Mouse (Mus musculus) neutrophil, adult 5-6 weeks (primary cell): ENCODE measurements around the gene Raph1. TPM values are rescaled to one million over a fixed set of nuclear protein-coding genes. Genes with fewer than 3 reads are reported as not detected.

Experiments used
- ATAC-seq: fragments of 151-379, 151-347 bp; 2 replicates; pipeline ENCODE4 v1.8.0; 2017; ENCODE audit warnings: mild to moderate bottlenecking, moderate TSS enrichment; ENCODE audit not compliant: insufficient number of reproducible peaks, poor library complexity, low FRiP score, severe bottlenecking; ENCODE audit errors: extremely low read depth
- total RNA-seq: library from RNA; stranded (forward); fragments of 200-1000 nt; gene quantifications from 2 replicates; pipeline ENCODE4 v1.2.3, GENCODE M21; 2017

Gene Raph1
- 1.1 and 2.7 TPM in 2 replicates for total RNA-seq

DNA sequence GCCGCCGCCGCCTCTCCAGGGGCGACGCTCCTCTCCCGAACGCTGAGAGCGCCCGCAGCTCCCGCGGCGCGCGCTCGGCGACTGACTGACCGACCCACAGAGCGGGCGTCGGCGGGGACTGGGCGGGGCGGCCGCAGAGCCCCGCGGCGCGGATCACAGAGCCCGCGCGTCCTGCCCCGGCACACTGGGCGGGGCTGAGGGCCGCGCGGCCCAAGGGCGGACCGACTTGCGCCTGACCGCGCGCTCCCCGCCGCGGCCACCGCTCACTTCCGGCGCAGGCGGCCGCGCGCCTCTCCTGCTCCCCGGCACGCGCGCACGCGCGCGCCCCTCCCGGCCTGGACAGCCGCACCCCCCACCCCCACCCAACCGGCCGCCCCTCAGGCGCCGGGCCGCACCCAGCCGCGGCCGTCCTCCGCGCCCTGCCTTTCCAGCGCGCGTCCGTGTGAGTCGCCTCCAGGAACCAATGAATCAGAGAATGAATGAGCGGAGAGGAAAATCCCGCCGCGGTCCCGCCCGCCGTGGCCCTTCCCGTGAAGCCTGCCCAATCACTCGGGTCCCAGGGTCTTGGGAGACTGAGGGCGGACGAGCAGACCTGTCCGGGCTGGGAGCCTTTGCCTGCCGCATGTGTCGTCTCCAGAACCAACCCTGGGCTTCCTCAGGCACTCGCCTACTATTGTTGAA lies at the start of gene Raph1:
Gene Raph1, minus strand, starts transcription at position 474 of the 681 bp plus-strand sequence.
- ATAC-seq, result no peak

DNA sequence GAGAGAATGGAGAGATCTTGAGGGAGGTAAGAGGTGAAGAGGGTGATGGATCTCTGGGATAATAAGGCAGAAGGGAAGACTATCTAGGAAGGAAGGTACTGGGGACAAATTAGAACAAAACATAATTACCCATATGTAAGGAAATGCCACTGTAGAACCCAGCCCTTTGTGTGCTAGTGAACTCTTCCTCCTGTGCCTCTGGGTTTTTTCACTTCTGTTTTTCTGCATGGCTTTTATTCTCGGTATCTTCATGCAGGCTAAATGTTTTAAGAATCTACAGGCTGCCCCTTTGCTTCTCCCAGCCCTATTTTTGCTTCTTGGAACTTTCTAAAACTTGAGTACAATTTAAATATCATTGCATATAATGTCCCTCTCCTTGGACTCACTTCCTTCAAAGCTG lies 48.8 kb upstream of the Raph1 start:
- ATAC-seq, result no peak

DNA sequence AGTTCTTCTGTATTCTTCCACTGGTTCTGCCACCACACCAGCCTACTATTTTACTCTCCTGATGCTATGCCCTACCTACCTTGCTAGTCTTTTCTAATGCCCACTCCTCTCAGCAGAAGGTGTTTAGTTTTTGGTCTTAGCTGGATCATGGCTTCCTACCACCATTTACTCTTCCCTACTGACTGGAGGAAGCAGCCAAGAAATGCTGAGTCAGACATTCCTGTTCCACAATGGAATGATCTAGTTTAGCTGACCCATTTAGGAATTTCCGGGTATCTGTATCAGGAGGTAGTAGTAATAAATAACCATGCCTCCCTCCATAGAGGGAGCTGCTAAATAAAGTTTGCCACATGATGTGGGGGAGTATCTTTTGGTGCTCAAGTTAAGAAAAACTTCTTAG lies 48.0 kb upstream of the Raph1 start:
- no peak for ATAC-seq

DNA sequence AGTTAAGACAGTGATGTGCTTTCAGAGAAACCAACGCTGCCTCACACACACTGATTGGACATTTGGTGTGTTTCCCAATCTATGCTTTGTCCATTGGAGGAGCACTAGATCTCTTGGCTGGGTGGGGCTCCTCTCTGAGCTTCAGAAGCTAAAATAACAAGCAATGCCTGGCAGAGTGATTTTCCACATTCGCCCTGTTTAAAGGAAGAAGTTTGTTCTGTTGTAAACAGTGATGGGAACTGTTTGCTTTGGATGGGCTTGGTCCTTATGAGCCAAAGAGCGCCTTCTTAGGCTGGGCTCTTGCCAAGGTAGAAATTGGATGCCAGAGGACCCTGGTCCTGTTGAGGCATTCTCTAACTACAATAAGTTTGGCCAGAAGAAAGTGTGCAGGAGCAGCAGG lies 45.1 kb upstream of the Raph1 start:
- no peak for ATAC-seq

DNA sequence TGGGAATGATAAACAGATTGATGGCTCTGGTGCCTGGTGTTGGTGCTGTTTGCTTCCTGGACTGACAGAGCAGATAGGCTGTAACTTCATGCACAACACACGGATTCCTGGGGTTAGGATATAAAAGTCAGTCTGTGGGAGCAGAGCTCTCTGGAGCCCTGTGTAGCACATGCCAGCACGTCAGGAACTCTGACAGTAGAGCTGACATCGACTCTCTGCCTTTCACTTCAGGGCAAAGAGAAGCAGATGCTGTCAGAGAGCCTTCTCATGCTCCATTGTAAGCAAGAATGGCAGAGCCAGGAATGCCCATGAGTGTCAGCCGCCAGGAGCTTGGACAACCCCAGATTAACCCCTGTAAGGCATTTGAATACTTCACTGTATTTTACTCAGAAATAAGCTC lies 43.7 kb upstream of the Raph1 start:
- ATAC-seq, result no peak

DNA sequence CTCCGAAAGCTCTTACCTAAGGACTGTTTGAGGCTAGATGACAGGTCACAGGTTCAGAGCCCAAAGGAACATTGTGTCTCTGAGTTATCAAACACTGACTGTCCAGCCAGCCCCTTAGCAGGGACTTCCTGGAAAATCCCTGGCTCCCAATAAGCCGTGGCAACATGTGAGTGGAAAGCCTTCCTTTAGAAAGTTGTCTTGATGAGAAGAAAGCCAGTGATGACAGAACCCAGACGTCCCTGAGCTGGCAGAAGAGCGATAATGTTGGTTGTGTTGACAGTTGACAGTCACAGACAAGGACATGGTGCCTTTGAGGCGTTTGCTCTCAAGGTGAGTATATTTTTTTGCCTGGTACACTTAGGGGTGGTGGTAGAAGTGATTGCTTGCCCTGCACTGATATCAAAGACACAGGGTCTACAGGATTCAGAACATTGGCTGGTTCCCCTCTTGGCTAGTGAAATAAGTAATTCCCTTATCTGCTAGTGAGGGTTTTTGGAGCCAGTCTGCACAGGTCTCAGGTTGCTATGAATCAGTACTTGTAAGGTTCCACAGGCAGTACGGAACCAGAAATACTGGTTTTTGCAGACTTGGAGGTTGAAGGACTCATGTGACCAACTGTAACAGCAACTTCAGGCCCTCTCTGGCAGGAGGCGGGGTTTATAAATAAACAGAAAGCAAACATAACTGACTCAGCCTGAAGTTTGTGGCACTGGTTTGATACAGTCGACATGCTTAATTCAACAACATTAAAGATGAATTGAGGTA lies 42.3 kb upstream of the Raph1 start:
- no peak for ATAC-seq

DNA sequence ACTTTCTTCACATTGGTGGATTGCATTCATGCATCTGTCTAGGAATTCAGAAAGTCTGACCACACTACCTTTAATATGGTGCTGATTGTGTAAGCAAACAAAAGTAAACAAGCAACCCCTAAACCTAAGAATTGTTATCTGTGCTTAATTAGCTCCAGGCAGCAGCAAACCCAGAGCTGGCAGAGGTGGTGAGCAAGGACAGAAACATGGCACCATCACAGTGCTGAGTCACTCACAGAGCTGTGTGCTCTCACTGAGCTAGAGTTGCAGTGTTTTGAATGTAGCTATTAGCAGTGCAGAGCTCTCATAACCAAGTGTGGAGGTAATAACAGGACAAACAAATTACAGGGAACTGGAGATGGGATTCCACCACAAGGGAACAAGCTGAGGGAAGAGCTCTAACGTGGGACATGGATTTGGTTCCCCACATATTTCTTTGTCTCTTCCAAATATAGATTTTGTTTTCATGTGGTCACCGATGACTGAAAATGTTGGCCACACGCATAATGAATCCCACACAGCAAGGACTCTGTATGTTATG lies 37.6 kb upstream of the Raph1 start:
- no peak for ATAC-seq

DNA sequence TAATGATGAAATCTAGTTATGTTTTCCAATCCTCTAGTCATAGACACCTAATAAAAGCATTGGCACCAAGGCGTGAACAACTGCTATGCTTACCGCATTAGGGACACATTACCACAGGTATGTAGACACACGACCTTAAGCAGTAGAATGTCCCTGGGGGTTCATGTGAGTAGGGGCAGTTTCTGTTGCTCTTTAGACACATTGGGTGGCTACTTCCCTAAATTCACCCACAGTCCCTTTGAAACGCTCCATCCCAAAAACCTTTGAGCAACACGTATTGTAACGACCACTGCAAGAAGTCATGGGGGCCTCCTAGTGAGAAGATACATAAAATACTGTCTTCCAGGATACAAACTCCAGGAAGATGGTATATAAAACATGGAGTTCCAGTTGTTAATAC lies 33.8 kb upstream of the Raph1 start:
- ATAC-seq, result no peak

DNA sequence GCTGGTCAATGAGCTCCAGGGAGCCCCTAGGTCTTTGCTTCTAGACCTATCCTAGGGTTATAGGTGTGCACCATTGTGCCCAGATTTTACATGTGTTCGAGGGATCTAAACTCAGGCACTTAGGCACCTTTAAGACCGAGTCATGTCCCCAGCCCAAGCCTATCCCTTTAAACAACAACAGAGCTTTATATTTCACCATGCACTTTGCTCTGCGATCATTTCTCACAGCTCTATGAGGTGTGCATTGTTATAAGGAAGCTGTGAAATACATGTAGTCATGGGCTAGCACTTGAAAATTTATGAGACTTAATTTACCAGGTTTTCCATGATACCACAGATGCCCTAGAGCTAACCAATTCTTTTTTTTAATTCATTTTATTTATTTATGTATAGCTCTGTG lies 33.0 kb upstream of the Raph1 start:
- no peak for ATAC-seq

DNA sequence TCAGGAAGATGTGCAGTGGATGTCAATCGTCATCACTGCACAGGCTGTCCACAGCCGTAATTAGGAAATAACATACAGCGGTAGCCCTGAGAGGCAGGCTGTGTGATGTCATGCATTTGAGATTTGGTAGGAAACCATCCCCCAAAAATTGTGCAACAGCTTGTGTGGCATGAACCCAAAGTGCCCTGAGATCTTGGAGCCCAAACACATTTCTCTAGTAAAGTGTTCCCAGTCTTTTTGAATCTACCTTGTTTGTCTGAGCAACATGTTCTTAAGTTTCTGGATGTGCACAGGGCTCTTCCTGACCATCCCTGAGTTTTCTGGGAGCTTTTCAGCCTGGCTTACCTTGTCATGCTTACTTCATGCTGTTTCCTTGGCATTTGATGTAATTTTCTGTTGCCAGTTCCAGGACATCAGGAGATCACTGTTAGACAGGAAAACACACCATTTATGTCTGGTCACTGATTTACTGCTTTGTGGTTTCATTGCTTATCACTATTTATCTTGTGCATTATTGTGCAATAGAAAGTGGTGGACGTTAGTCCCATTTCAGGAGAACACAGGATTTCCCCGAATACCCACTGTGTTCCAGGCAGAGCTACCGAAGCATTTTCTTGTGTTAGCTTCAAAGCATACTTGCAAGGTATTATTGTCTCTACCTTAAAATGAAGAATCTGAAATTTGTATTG lies 32.3 kb upstream of the Raph1 start:
- ATAC-seq, result no peak

DNA sequence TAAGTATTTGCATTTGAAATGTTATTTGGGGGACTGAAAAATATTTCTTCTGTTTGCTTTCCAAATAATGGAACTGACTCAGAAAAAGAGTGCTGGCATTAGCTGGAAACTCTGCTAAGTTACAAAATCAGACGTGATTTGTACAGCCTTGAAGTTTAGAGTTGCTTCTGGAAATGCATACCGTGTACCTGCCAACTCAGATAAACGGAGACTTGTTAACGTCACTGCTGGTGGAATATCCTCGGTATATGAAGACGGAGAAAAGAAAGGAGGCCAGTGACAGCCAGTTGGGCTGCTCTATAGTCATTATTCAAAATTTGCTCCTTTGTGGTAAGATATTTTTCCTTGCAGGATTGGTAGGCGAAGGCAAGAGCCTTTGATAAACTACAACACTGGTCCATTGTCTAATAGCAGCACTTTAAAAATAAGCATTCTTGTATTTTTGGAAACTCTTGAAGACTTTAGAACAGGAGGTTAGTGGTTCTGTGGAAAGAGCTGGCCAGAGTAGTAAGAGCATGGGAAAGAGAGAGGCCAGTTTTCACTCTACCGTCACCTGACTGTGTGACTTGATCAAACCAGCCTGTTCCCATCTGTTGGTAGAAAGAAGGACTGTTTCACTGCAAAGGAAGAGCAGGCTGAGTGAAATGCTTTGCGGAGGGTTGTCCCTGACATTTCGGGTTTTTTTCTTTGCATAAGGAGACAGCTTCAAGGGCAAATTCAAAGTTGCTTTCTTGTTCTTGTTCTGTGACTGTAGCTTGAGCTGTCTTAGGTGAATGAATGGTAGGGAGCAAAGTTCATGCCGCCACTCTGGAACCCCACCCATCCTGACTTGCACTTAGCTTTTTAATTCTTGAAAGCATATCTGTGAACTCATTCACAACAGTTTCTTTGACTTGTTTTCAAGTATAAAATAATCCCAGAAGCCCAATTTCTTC lies 29.7 kb upstream of the Raph1 start:
- no peak for ATAC-seq

DNA sequence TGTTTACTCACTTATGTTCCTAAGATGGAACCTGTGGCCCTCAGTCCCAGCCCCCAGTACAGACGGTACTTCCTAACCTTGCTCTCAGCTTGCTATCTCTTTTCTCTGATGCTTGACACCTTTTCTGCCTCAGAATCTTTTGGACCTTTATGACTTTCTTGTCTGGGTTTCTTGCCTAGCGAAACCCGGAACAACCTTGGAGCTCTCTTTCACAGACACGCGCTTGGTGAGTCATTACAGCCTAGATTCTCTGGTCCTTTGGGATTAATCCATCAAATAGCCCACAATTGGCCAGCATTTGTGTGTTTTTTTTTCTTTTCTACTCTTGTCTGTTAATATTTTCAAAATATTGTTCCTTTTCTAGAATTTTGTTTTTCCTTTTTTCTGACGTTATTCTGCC lies 26.2 kb upstream of the Raph1 start:
- ATAC-seq, result no peak

DNA sequence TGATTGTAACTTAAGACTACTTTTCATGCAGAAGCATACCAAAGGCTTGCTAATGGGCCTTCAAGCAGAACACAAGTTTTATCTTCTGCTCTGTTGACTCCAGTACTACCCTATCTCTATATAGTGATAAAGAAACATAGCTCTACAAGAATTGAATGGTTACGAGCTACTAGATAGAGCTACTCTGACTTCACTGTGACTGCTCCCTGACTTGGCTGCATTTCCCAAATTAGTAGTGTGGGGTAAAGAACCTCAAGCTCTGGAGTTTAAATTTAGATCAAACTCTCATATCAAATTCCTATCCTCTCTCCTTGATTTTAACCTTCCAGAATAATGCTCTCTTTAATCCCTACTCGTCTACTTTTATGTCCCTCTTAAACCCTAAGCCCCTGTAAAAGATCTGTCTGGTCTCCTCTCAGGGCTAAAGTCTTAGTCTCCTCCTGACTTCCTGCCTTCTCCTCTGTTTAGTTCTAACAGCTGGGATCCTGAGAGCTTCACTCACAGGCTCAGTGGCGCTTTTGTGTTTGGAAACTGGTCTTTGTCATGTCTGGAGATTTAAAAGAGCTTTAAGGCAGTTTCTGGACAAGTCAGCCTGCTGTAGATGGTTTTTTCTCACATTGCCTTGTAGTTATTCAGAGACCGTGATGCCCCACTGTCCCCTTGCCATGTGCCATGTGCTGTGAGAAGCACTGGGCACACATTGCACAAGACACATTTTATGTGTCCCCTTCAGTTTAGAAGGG lies 22.2 kb upstream of the Raph1 start:
- no peak for ATAC-seq

DNA sequence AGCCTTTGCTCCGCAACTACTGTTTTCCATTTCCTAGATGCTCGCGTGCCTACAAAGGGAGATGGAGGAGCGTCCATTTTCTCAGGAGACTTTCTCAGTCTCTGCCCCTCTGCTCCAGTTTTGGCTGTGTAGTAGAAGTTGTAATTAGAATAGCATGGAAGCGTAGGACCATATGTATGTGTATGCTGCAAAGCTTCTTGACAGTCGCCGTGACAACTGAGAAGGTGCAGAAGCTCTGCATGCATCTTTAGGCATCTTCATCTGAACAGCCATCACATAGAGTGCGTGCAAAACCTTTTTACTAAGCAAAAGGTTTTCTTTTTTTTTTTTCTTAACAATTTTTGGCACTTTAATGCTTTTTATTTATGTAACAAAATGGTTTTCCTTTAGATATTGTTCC lies 14.1 kb upstream of the Raph1 start:
- no peak for ATAC-seq

DNA sequence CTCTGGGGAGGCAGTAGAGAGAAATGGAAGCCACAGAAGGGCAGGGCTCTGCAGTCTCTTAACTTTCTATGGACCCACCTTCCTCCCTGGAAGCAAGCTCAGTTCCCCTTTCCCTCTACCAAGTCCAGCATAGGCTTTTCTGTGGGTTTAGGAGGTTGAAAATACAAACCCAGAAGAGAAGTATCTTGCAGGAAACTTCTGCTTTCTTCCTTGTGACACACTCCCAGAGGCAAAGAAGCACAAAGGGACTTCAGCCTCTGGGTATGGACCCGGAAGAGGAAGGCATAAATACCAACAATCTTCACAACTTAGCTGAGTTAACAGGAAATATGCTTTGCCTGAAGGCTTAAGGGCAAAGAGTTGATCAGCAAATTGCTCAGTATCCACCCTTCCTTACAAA lies 13.0 kb upstream of the Raph1 start:
- no peak for ATAC-seq

DNA sequence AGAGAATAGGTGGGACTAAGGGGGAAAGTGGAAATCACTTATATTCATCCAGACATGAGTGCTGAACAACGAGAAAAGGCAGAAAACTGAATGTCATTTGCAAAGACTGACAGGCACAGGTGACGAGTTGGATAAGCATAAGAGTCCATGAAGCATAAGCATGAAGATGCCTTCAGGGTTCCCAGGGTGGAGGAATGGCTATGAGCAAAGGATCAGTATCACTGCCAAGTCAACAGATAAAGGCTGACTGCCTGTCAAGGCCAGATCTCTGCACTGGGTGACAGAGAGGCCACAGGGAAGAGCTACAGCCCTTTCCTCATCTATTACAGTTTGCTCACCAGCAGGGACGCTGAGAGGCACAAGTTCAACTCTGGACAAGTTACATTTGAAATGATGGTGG lies 5.8 kb upstream of the Raph1 start:
- no peak for ATAC-seq

DNA sequence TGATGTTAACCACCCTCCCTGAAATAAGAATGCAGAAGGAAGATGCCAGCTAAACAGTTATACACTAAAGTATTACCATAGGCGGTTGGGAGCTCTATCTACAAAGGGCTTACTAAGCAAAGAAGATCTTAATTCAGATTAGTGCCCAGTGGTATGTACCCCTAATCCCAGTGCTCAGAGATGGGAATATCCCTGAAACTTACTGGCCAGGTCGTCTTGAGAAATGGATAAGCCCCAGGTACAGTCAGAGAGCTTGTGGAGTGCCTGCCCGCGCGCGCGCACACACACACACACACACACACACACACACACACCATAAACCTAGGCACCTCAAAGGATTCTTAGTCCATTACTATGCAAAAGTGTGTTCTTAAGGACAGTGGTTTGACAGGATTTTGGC lies 2.8 kb upstream of the Raph1 start:
- ATAC-seq, result no peak

DNA sequence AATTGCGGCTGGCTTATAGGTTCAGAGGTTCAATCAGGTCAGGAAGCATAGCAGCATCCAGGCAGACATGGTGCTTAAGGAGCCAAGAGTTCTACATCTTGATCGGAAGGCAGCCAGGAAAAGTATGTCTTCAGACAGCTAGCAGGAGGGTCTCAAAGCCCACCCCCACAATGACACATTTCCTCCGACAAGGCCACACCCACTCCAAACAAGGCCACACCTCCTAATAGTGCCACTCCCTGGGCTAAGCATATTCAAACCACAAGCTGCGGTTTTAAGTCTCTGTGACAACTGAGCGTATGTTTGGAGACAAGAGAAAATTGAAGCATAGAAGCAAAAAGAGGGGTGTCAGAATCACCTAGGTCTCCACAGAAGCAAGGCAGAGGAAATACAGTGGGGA lies 2.3 kb upstream of the Raph1 start:
- ATAC-seq, result no peak
